Mouse (Mus musculus): ENCODE results near the gene Phactr3. TPM values are rescaled to one million over a fixed set of nuclear protein-coding genes. Genes with fewer than 3 reads are reported as not detected.

Gene Phactr3
- polyA plus RNA-seq, 1 experiment from 2014 or later = not detected

- Histone ChIP-seq H3K36me3 (ENCODE audit: inconsistent target) (no peaks in the 10 kb centered on the region), H3K27ac (no peak overlapping the region), H3K79me2 (ENCODE audit: inconsistent target) (no peaks in the 10 kb centered on the region), H3K4me3 (ENCODE audit: inconsistent target) (no peak overlapping the region)
- 86% methylated on average over 4 of the region's 4 CpGs for WGBS (ENCODE audit: missing documents)
Measured at GRCm38 (mm10) chr2:178274126-178274525, 155.4 kb downstream of the Phactr3 start.

- no peak overlapping the region for H3K4me3 ChIP-seq (ENCODE audit: inconsistent target)
- 11% methylated on average over 6 of the region's 6 CpGs for WGBS (ENCODE audit: missing documents)
Measured at GRCm38 (mm10) chr2:178277206-178277605, 158.4 kb downstream of the Phactr3 start.

GRCm38 (mm10) chr2:178281183-178281582, 162.4 kb downstream of the Phactr3 start:
- Histone ChIP-seq H3K4me3 (ENCODE audit: inconsistent target) (no peak overlapping the region), H3K36me3 (ENCODE audit: inconsistent target) (no peaks in the 10 kb centered on the region), H3K27ac (no peak overlapping the region), H3K79me2 (ENCODE audit: inconsistent target) (no peaks in the 10 kb centered on the region)
- 64% methylated on average over 3 of the region's 3 CpGs for WGBS (ENCODE audit: missing documents)

More at GRCm38 (mm10) chr2:178277206-178277605, 158.4 kb downstream of the Phactr3 start:
- H3K27ac ChIP-seq = no peak overlapping the region
- no peaks in the 10 kb centered on the region for H3K79me2 ChIP-seq (ENCODE audit: inconsistent target)
- H3K36me3 ChIP-seq (ENCODE audit: inconsistent target) = no peaks in the 10 kb centered on the region

- WGBS (ENCODE audit: missing documents) = 61% methylated on average over 5 of the region's 5 CpGs
- no peak overlapping the region for H3K4me3 ChIP-seq (ENCODE audit: inconsistent target)
Measured at GRCm38 (mm10) chr2:178287285-178287684, 168.5 kb downstream of the Phactr3 start.

GRCm38 (mm10) chr2:178288666-178289065, 169.9 kb downstream of the Phactr3 start:
- H3K4me3 ChIP-seq (ENCODE audit: inconsistent target) = no peak overlapping the region
- H3K36me3 ChIP-seq (ENCODE audit: inconsistent target) = no peaks in the 10 kb centered on the region
- 82% methylated on average over 3 of the region's 3 CpGs for WGBS (ENCODE audit: missing documents)
- H3K79me2 ChIP-seq (ENCODE audit: inconsistent target) = no peaks in the 10 kb centered on the region
- H3K27ac ChIP-seq = no peak overlapping the region

More at GRCm38 (mm10) chr2:178287285-178287684, 168.5 kb downstream of the Phactr3 start:
- no peaks in the 10 kb centered on the region for H3K36me3 ChIP-seq (ENCODE audit: inconsistent target)
- no peak overlapping the region for H3K27ac ChIP-seq
- no peaks in the 10 kb centered on the region for H3K79me2 ChIP-seq (ENCODE audit: inconsistent target)

GRCm38 (mm10) chr2:178303453-178304187, 184.8 kb downstream of the Phactr3 start:
- WGBS (ENCODE audit: missing documents) = 78% methylated on average over 8 of the region's 8 CpGs
- Histone ChIP-seq H3K36me3 (ENCODE audit: inconsistent target) (no peaks in the 10 kb centered on the region), H3K79me2 (ENCODE audit: inconsistent target) (no peaks in the 10 kb centered on the region), H3K4me3 (ENCODE audit: inconsistent target) (no peak overlapping the region), H3K27ac (no peak overlapping the region)

- Histone ChIP-seq H3K79me2 (ENCODE audit: inconsistent target) (no peaks in the 10 kb centered on the region), H3K36me3 (ENCODE audit: inconsistent target) (no peaks in the 10 kb centered on the region), H3K4me3 (ENCODE audit: inconsistent target) (no peak overlapping the region), H3K27ac (no peak overlapping the region)
- no CpG with 5 or more reads among the region's 1 CpGs for WGBS (ENCODE audit: missing documents)
Measured at GRCm38 (mm10) chr2:178304188-178304529, 185.4 kb downstream of the Phactr3 start.

- H3K4me3 ChIP-seq (ENCODE audit: inconsistent target) = no peak overlapping the region
- H3K79me2 ChIP-seq (ENCODE audit: inconsistent target) = no peaks in the 10 kb centered on the region
- H3K36me3 ChIP-seq (ENCODE audit: inconsistent target) = no peaks in the 10 kb centered on the region
- 90% methylated on average over 6 of the region's 6 CpGs for WGBS (ENCODE audit: missing documents)
- H3K27ac ChIP-seq = no peak overlapping the region
Measured at GRCm38 (mm10) chr2:178304669-178305068, 185.9 kb downstream of the Phactr3 start.

- Histone ChIP-seq H3K27ac (no peak overlapping the region), H3K36me3 (ENCODE audit: inconsistent target) (no peaks in the 10 kb centered on the region), H3K79me2 (ENCODE audit: inconsistent target) (no peaks in the 10 kb centered on the region), H3K4me3 (ENCODE audit: inconsistent target) (no peak overlapping the region)
- 88% methylated on average over 7 of the region's 7 CpGs for WGBS (ENCODE audit: missing documents)
Measured at GRCm38 (mm10) chr2:178313539-178313938, 194.8 kb downstream of the Phactr3 start.

- H3K79me2 ChIP-seq (ENCODE audit: inconsistent target) = no peaks in the 10 kb centered on the region
- H3K4me3 ChIP-seq (ENCODE audit: inconsistent target) = no peak overlapping the region
- H3K27ac ChIP-seq = no peak overlapping the region
- no peaks in the 10 kb centered on the region for H3K36me3 ChIP-seq (ENCODE audit: inconsistent target)
- WGBS (ENCODE audit: missing documents) = 67% methylated on average over 1 of the region's 1 CpGs
Measured at GRCm38 (mm10) chr2:178316281-178316680, 197.5 kb downstream of the Phactr3 start.

GRCm38 (mm10) chr2:178319766-178320165, 201.0 kb downstream of the Phactr3 start:
- WGBS (ENCODE audit: missing documents) = 86% methylated on average over 7 of the region's 7 CpGs
- Histone ChIP-seq H3K36me3 (ENCODE audit: inconsistent target) (no peaks in the 10 kb centered on the region), H3K27ac (no peak overlapping the region), H3K4me3 (ENCODE audit: inconsistent target) (no peak overlapping the region), H3K79me2 (ENCODE audit: inconsistent target) (no peaks in the 10 kb centered on the region)

- WGBS (ENCODE audit: missing documents) = 84% methylated on average over 10 of the region's 10 CpGs
- no peaks in the 10 kb centered on the region for H3K36me3 ChIP-seq (ENCODE audit: inconsistent target)
- H3K4me3 ChIP-seq (ENCODE audit: inconsistent target) = no peak overlapping the region
- no peaks in the 10 kb centered on the region for H3K79me2 ChIP-seq (ENCODE audit: inconsistent target)
- no peak overlapping the region for H3K27ac ChIP-seq
Measured at GRCm38 (mm10) chr2:178321271-178321670, 202.5 kb downstream of the Phactr3 start.

- Histone ChIP-seq H3K36me3 (ENCODE audit: inconsistent target) (no peaks in the 10 kb centered on the region), H3K4me3 (ENCODE audit: inconsistent target) (no peak overlapping the region), H3K79me2 (ENCODE audit: inconsistent target) (no peaks in the 10 kb centered on the region), H3K27ac (no peak overlapping the region)
- 82% methylated on average over 3 of the region's 3 CpGs for WGBS (ENCODE audit: missing documents)
Measured at GRCm38 (mm10) chr2:178324410-178324809, 205.6 kb downstream of the Phactr3 start.

GRCm38 (mm10) chr2:178324818-178325217, 206.0 kb downstream of the Phactr3 start:
- 82% methylated on average over 4 of the region's 4 CpGs for WGBS (ENCODE audit: missing documents)
- no peaks in the 10 kb centered on the region for H3K79me2 ChIP-seq (ENCODE audit: inconsistent target)
- no peak overlapping the region for H3K4me3 ChIP-seq (ENCODE audit: inconsistent target)
- H3K27ac ChIP-seq = no peak overlapping the region
- no peaks in the 10 kb centered on the region for H3K36me3 ChIP-seq (ENCODE audit: inconsistent target)

- no peaks in the 10 kb centered on the region for H3K79me2 ChIP-seq (ENCODE audit: inconsistent target)
- WGBS (ENCODE audit: missing documents) = 90% methylated on average over 10 of the region's 10 CpGs
- H3K36me3 ChIP-seq (ENCODE audit: inconsistent target) = no peaks in the 10 kb centered on the region
- H3K27ac ChIP-seq = no peak overlapping the region
- H3K4me3 ChIP-seq (ENCODE audit: inconsistent target) = no peak overlapping the region
Measured at GRCm38 (mm10) chr2:178326067-178326466, 207.3 kb downstream of the Phactr3 start.

All from macrophage (primary cell).